In genomic region chr14:60815098-60815497, GRCm38 (mm10) we compare ENCODE assay signal across 19 mouse cellular contexts. TPM values are rescaled to one million over a fixed set of nuclear protein-coding genes. Genes with fewer than 3 reads are reported as not detected.
DNase-seq lines count a peak whose midpoint lies in the region; ATAC-seq lines count a peak whose summit lies in the region.
"Had no signal": no experiment of that assay in that cellular context is flagged by ENCODE, and none has a peak within 500 bp of the region (broad histone marks: within the 10 kb centered on the region; RNA-seq: fewer than 3 reads in every experiment).

No protein-coding gene starts in this region.

- 95% methylated on average over 5 of the region's 5 CpGs for WGBS in midbrain, embryonic 11.5 days
- WGBS in midbrain, embryonic 10.5 days = 90% methylated on average over 5 of the region's 5 CpGs
- WGBS in lung, embryonic 16.5 days = 56% methylated on average over 5 of the region's 5 CpGs
- WGBS in forebrain, embryonic 11.5 days = 89% methylated on average over 5 of the region's 5 CpGs

- H3K9ac ChIP-seq in midbrain, embryonic 11.5 days (ENCODE audit: low read length) = no peak overlapping the region
- no peak overlapping the region for H3K9ac ChIP-seq in lung, embryonic 16.5 days (ENCODE audit: low read length)
- no peak overlapping the region for H3K9ac ChIP-seq in forebrain, embryonic 11.5 days (ENCODE audit: low read length)
- H3K9ac ChIP-seq: heart, embryonic 15.5 days; hindbrain, embryonic 14.5 days had no signal

- H3K27ac ChIP-seq in midbrain, embryonic 11.5 days (ENCODE audit: low read depth, low read length) = no peak overlapping the region
- no peak overlapping the region for H3K27ac ChIP-seq in midbrain, embryonic 10.5 days (replicated peaks)
- no peak overlapping the region for H3K27ac ChIP-seq in lung, embryonic 16.5 days (ENCODE audit: low read length)
- no peak overlapping the region for H3K27ac ChIP-seq in forebrain, embryonic 11.5 days (ENCODE audit: low read depth, low read length)
- H3K27ac ChIP-seq: embryonic facial prominence, embryonic 10.5 days; heart, adult 2 months; heart, embryonic 15.5 days; hindbrain, embryonic 10.5 days; hindbrain, embryonic 14.5 days had no signal

- H3K4me1 ChIP-seq in midbrain, embryonic 11.5 days (ENCODE audit: control insufficient read depth, insufficient read depth, low read length) = no peaks in the 10 kb centered on the region
- no peaks in the 10 kb centered on the region for H3K4me1 ChIP-seq in midbrain, embryonic 10.5 days
- peaks cover 6% of the 10 kb centered on the region; the same call in 1 of the 2 replicates for H3K4me1 ChIP-seq in lung, embryonic 16.5 days (replicated peaks; ENCODE audit: control insufficient read depth, insufficient read depth, low read length)
- no peaks in the 10 kb centered on the region for H3K4me1 ChIP-seq in forebrain, embryonic 11.5 days (replicated peaks; ENCODE audit: control insufficient read depth, insufficient read depth, low read length)
- H3K4me1 ChIP-seq: embryonic facial prominence, embryonic 10.5 days; hindbrain, embryonic 10.5 days had no signal

- DNase-seq in midbrain, embryonic 11.5 days (ENCODE audit: low spot score, missing footprints) = peak; percentile 31
- no peak for DNase-seq in midbrain, embryonic 10.5 days (ENCODE audit: low spot score)
- DNase-seq in lung, postnatal 25 days (ENCODE audit: low spot score) = peak; percentile 81
- no peak for DNase-seq in spleen, postnatal 14 days (ENCODE audit: low spot score in 2 of 2)
- no peak for DNase-seq in forebrain, embryonic 11.5 days (ENCODE audit: low spot score)
- no peak for DNase-seq in adrenal gland, postnatal 36 days
- DNase-seq: adrenal gland, postnatal 10 days; cerebellum, adult 18-20 months; cerebellum, adult 9-11 months; heart, adult 2 months had no signal

- H3K9me3 ChIP-seq in midbrain, embryonic 11.5 days (ENCODE audit: control insufficient read depth, low read length) = no peaks in the 10 kb centered on the region
- H3K9me3 ChIP-seq in midbrain, embryonic 10.5 days (replicated peaks) = no peaks in the 10 kb centered on the region
- no peaks in the 10 kb centered on the region for H3K9me3 ChIP-seq in lung, embryonic 16.5 days (ENCODE audit: control insufficient read depth, low read length)
- H3K9me3 ChIP-seq in forebrain, embryonic 11.5 days (ENCODE audit: control insufficient read depth, low read length) = no peaks in the 10 kb centered on the region
- H3K9me3 ChIP-seq: embryonic facial prominence, embryonic 10.5 days; heart, embryonic 15.5 days; hindbrain, embryonic 10.5 days had no signal

- H3K27me3 ChIP-seq in midbrain, embryonic 11.5 days (ENCODE audit: control insufficient read depth, insufficient read depth, low read length) = no peaks in the 10 kb centered on the region
- no peaks in the 10 kb centered on the region for H3K27me3 ChIP-seq in midbrain, embryonic 10.5 days (ENCODE audit: low read depth, poor library complexity, severe bottlenecking)
- no peaks in the 10 kb centered on the region for H3K27me3 ChIP-seq in lung, embryonic 16.5 days (ENCODE audit: control insufficient read depth, insufficient read depth, low read depth, low read length)
- no peaks in the 10 kb centered on the region for H3K27me3 ChIP-seq in forebrain, embryonic 11.5 days (ENCODE audit: control insufficient read depth, insufficient read depth, low read length)
- H3K27me3 ChIP-seq: heart, embryonic 15.5 days had no signal

- no peak for ATAC-seq in midbrain, embryonic 11.5 days (ENCODE audit: low FRiP score)
- ATAC-seq in lung, embryonic 16.5 days (ENCODE audit: low read depth) = peak; percentile 76
- no peak for ATAC-seq in forebrain, embryonic 11.5 days (replicated peaks; ENCODE audit: low FRiP score)
- ATAC-seq: forebrain, embryonic 14.5 days had no signal

- H3K4me2 ChIP-seq in midbrain, embryonic 11.5 days = no peak overlapping the region
- no peak overlapping the region for H3K4me2 ChIP-seq in lung, embryonic 16.5 days (ENCODE audit: low read depth, low read length)
- H3K4me2 ChIP-seq in forebrain, embryonic 11.5 days (ENCODE audit: low read depth, low read length, severe bottlenecking) = no peak overlapping the region
- H3K4me2 ChIP-seq: heart, embryonic 11.5 days; heart, embryonic 15.5 days; hindbrain, embryonic 14.5 days had no signal

- H3K4me3 ChIP-seq in midbrain, embryonic 11.5 days (ENCODE audit: low read depth, low read length) = no peak overlapping the region
- H3K4me3 ChIP-seq in midbrain, embryonic 10.5 days = no peak overlapping the region
- H3K4me3 ChIP-seq in lung, embryonic 16.5 days (ENCODE audit: low read length) = no peak overlapping the region
- no peak overlapping the region for H3K4me3 ChIP-seq in forebrain, embryonic 11.5 days (ENCODE audit: low read depth, low read length)
- H3K4me3 ChIP-seq: embryonic facial prominence, embryonic 10.5 days; heart, adult 2 months; heart, embryonic 15.5 days; hindbrain, embryonic 10.5 days had no signal

- no peaks in the 10 kb centered on the region for H3K36me3 ChIP-seq in midbrain, embryonic 11.5 days (ENCODE audit: control insufficient read depth, insufficient read depth, low read length)
- peaks cover 49% of the 10 kb centered on the region for H3K36me3 ChIP-seq in midbrain, embryonic 10.5 days
- H3K36me3 ChIP-seq in lung, embryonic 16.5 days (ENCODE audit: control insufficient read depth, insufficient read depth, low read length) = peaks cover 2% of the 10 kb centered on the region; the same call in 1 of the 2 replicates
- H3K36me3 ChIP-seq in forebrain, embryonic 11.5 days (ENCODE audit: control insufficient read depth, insufficient read depth, low read length) = no peaks in the 10 kb centered on the region; the same call in 1 of the 2 replicates

RNA-seq across cellular contexts. Expression of gene Mipep, which starts 30.7 kb away (rescaled TPM):
- polyA plus RNA-seq in midbrain, embryonic 11.5 days (2014; fragmentation: Nextera tagmentation; extraction: Ambion mirVana) = 26.6 and 26.7 TPM in 2 replicates
- polyA plus RNA-seq in midbrain, embryonic 10.5 days (2016; fragmentation: Nextera tagmentation; extraction: Ambion mirVana) = 21.9 and 25.4 TPM in 2 replicates
- 20.8 and 21.5 TPM in 2 replicates for polyA plus RNA-seq in lung, embryonic 16.5 days (2015; fragmentation: Nextera tagmentation; extraction: Ambion mirVana)
- 26.3 and 27.3 TPM in 2 replicates for polyA plus RNA-seq in forebrain, embryonic 11.5 days (2014; fragmentation: Nextera tagmentation; extraction: Ambion mirVana)
- total RNA-seq in adrenal gland, postnatal 36 days (2021) = 10 to 100 TPM; 37.9 to 43.6 TPM

RNA-seq across cellular contexts. Expression of gene C1qtnf9, which starts 47.2 kb away (rescaled TPM):
- polyA plus RNA-seq in midbrain, embryonic 11.5 days (2014; fragmentation: Nextera tagmentation; extraction: Ambion mirVana) = not detected in 2 replicates
- 0.06 and 0.09 TPM in 2 replicates for polyA plus RNA-seq in midbrain, embryonic 10.5 days (2016; fragmentation: Nextera tagmentation; extraction: Ambion mirVana)
- 1.1 and 1.4 TPM in 2 replicates for polyA plus RNA-seq in lung, embryonic 16.5 days (2015; fragmentation: Nextera tagmentation; extraction: Ambion mirVana)
- polyA plus RNA-seq in forebrain, embryonic 11.5 days (2014; fragmentation: Nextera tagmentation; extraction: Ambion mirVana) = 0.19 TPM in 1 of 2 replicates, not detected in the other
- 1 to 10 TPM; 5.5 to 5.9 TPM for total RNA-seq in adrenal gland, postnatal 36 days (2021)
- total RNA-seq: MEL had no signal
- polyA plus RNA-seq: C2C12; forebrain, embryonic 14.5 days; heart, embryonic 11.5 days; hindbrain, embryonic 14.5 days had no signal

Comparison
In these comparisons a context has a peak if more than half of its experiments do, and no peak if none do; other contexts are left out.
1. DNase-seq: peak in midbrain, embryonic 11.5 days (single experiment) and lung, postnatal 25 days (single experiment); none in midbrain, embryonic 10.5 days (single experiment), spleen, postnatal 14 days (0 of 2), forebrain, embryonic 11.5 days (single experiment) and adrenal gland, postnatal 36 days (0 of 2).